Mouse (Mus musculus): ENCODE measurements around the gene Grk2.
A peak's percentile ranks its signal among the peaks of the same experiment; 100 is the strongest.

Gene Grk2

DNA sequence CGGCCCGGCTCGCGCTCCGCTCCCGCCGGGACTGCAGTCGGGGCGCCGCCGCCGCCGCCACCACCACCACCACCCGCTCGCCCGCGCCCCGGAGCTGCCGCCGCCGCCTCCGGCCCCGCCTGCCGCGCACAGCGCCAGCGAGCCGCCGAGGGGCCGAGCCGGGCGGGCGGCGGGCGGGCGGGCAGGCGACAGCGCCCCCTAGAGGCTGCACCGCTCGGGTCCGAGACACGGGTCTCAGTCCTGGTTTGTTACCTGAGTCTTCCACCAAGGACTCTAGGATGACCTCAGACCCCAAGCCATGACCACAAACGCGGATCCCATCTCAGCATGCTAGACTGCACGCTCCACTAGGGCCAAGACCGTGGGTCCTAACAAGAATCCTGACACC is at the start of gene Grk2:
Gene Grk2, minus strand, starts transcription at position 33 of the 388 bp plus-strand sequence.
- DNase-seq (ENCODE audit: low read depth, low spot score), result no peak

DNA sequence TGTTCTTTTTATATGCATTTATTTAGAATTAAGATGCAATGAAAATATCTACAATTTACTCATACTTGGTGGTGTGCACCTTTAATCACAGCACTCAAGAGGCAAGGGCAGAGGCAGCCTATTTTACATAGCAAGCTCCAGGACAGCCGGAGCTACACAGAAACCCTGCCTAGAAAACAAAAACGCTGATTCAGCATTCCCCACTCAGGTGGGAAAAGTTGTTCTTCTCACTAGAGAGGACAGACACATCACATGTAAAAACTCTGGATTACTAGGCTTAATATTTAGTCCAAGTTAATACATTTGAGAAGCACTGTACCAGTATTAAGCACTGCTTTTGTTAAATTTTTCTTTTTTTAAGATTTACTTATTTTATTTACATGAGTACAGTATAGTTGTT is 43.4 kb upstream of the Grk2 start:
- DNase-seq (ENCODE audit: low read depth, low spot score), result no peak

DNA sequence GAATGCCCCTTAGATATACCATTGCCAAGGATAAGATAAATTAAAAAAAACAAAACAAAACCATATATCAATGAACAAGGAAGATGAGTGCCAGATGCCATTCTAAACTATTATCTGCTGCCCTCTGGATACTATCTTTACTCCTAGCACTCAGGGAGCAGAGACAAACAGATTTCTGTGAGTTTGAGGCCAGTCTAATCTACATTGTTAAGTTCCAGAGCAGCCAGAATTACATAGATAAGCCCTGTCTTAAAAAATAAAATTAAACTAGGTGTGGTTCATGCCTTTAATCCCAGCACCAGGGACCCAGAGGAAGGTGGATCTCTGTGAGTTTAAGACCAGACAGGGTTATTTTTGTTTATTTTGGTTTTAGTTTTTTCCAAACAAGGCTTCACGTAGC is 40.5 kb upstream of the Grk2 start:
- no peak for DNase-seq (ENCODE audit: low read depth, low spot score)

DNA sequence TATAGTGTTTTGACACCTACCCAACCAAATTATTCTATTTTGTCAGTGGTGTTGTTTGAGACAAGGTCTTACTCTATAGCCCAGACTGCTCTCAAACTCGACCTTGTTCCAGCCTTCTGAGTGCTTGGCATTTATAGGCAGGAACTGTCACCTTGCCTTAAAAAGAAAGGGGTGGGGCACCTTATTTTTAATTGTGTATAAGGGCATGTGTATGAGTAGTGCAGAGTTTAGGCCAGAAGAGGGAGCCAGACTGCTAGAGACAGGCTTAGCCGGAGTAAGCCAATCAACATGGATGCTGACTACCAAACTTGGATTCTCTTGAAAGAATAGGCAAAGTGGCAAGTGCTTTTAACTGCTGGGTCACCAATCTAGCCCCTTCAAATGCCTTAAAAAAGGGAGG is 32.1 kb upstream of the Grk2 start:
- peak; percentile 38 for DNase-seq (ENCODE audit: low read depth, low spot score)

DNA sequence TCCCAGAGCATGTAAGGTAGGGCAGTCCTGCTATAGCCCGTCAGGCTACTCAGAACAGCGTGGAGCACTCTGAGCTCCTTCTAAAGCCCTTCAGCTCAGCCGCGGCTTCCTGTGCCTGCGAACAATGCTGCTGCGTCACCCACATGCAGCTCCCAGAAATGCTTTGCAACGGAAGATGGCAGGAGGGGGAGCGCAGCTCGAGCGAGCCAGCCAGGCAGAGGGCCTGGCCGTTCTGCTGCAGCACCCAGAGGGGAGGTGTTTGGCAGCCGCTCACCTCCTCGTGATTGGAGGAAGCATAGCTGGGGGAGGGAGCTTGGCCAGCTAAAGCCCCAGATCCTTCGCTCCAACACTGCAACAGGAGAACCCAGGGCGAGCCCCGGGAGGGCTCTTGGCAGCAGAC is 27.8 kb upstream of the Grk2 start:
- DNase-seq (ENCODE audit: low read depth, low spot score), result peak; percentile 80

DNA sequence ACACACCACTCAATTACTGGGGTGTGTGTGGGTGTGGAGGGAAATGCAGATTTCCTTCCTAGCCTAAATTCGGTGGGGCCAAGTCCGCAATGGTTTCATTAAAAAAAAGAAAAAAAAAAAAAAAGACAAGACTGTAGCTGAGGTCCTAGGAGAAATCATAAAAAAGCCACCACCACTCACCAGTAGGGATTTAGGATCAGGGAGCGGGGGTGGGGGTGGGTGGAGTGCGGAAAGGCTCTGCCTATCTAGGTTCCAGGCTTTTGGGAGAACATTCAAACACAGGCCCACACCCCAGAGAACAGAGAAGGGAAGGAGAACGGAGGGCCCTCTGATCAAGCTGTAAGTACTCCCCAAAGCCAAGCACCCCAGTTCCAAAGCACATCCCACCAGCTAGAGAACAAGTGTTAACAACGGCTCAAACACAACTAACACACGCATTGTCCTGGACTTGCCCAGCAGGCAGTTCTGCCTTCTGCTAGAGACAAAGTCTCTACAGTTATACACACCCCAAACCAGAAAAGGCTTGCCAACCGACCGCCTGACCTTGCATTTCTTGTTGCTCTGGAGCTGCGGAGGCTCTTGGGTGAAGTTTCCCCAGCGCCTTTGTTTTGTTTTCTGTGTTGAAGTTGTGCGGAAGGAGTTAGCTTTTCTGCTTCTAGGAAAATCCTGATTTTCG is 27.2 kb upstream of the Grk2 start:
- DNase-seq (ENCODE audit: low read depth, low spot score), result no peak

DNA sequence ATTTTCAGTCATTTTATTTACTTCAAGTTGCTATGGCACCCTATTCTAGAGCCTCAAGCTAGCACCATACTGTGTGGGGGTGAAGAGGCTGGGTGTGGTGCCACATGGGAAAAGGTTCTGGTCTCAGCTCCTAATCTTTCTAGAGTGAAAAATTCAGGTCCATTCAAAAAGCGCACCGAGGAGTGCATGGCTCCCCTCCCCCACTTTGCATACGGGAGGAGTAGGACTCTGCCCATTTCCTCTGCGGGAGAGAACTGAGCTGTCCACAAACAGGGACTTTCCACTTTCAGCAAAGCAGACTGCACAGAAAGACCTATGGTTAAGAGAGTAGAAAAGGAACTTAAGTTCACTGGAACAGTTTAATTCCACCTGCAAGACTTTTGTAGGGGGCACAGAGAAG is 26.6 kb upstream of the Grk2 start:
- no peak for DNase-seq (ENCODE audit: low read depth, low spot score)

DNA sequence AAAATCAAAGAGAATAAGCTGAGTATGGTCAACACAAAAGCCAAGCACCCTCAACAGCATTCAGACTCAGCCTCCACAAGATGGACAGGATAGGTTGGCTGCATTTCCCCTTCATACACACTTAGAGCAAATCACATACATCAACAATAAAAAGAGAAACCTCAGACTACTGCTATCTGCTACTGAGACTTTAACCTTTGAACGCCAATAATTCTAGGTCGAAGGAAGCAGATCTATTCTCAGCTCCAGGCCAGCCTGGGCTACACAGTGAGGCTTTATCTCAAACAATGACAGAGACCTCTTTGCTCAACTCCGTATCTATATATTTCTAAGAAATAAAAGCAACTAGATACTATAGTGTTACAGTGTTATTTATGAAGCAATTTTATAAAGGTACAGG is 25.3 kb upstream of the Grk2 start:
- no peak for DNase-seq (ENCODE audit: low read depth, low spot score)

DNA sequence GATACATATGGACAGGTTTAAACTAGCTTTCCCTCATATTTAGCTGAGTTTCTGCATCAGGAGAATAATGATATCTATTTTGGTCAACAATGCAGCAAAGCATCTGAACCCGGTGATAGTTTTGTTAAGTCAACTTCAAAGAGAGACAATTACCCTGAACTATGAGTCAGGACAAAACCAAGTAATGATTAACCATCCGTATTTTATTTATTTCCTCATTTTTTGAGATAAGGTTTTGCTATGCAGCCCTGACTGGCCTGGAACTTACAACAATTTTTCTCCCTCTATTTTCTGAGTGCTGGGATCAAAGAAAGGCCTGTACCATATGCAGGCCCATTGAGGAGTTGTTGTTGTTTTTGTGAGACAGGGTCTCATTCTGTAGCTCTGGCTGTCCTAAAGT is 24.6 kb upstream of the Grk2 start:
- DNase-seq (ENCODE audit: low read depth, low spot score), result no peak

DNA sequence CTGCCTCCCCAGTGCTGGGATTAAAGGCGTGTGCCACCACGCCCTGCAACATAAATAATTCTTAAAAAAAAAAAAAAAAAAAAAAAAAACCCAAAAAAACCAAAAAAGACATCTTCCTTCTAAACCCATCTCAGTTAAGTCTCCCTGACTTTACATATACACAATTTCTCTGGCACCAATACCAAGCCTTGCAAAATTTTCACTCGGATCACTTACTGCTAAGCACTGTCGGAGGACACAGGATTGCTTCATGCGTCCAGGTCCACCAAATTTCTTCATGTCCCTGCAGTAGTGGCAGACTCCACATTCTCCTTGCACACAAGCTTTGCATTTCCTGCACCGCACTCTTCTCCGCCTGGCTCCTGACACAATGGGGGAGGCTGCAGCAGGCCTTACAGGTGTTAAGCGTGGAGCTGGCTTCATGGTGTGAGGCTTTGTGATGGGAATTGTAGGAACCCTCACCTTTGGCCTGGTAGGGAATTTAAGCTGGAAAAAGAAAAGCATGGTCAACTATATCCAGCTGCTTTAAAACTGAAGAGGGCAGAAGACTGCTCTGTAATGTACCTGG is 22.8 kb upstream of the Grk2 start:
- DNase-seq (ENCODE audit: low read depth, low spot score), result no peak

DNA sequence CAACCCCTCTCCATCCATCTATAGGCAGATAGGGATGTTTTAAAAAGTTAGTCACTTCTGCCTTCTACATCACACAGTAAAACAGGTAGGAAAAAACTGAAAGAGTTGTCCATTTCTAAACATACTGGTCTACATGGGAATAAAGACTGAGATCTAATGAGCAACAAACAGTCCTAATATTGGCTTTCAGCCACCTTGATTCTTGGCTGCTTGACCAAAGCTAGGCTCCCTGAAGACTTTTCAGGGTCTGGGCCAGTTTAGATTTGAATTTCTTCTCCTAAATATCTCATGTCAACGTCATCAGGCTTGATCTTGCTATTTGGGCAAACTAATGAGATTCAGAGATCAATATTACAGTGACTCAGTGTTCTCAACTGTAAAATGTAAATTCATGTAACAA is 20.9 kb upstream of the Grk2 start:
- DNase-seq (ENCODE audit: low read depth, low spot score), result no peak

DNA sequence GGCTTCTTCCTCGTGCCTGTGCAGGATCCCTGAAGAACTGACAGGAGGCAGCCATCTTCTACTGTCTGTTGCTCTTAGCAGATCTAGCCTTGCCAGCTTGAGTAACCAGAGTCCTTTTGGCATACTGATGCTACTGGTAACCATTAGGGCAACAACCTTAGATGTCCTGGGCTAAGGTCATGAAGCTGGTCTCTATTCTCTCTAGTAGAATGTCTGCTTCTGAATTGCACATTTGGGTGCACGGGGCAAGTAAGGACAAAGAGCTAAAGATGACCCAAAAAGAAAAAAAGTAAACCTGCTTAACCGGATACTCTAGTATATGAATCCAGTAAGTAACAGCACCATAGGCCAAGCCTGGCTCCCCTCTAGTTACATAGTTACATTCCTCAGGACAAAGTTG is 20.1 kb upstream of the Grk2 start:
- no peak for DNase-seq (ENCODE audit: low read depth, low spot score)

DNA sequence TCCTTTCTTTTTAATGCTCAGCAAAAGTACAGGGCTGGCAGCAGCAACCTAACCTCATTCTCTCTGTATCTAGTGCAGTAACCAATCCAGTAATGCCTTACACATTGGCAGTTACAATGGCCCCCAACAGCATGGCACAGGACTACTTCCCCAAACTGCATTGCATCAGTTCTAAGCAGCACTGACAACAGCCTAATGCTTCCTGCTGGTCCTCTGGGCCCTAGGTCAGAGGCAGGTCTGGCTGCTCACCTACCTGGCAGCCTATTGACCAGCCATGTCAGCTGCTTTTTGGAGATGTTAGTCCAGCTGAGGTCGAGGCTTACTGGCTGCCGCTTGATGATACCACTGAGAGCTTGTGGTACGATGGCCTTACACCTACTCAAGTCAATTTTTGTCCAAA is 16.1 kb upstream of the Grk2 start:
- DNase-seq (ENCODE audit: low read depth, low spot score), result no peak

DNA sequence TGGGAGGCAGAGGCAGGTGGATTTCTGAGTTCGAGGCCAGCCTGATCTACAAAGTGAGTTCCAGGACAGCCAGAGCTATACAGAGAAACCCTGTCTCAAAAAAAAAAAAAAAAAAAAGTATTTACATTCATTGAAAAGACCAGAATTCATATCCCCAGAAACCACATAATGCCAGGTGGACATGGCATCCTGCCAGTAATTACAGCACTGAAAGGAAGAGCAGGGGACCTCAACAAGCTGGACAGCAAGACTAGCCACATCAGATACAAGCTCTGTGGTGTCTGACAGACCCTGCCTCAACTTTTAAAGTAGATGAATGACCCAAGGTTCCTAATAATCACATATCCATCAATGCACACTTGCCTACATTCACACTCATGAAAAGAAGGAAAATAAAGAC is 15.6 kb upstream of the Grk2 start:
- DNase-seq (ENCODE audit: low read depth, low spot score), result no peak

DNA sequence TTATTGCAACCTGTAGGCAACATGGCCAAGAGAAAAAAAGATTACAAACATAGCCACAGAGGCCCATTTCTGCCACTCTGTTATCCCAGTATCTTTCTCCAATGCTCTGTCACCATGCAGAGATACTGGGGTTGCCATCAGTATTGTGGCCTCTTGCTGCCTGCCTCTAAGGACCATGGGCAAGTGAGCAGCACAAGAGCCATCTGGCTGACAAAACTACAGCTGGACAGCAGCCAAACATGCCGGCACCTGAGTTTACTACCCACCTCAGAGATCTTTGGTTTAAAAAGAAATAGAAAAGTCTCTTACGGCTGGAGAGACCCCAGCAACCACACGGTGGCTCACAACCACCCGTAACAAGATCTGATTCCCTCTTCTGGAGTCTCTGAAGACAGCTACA is 13.2 kb upstream of the Grk2 start:
- DNase-seq (ENCODE audit: low read depth, low spot score), result no peak

DNA sequence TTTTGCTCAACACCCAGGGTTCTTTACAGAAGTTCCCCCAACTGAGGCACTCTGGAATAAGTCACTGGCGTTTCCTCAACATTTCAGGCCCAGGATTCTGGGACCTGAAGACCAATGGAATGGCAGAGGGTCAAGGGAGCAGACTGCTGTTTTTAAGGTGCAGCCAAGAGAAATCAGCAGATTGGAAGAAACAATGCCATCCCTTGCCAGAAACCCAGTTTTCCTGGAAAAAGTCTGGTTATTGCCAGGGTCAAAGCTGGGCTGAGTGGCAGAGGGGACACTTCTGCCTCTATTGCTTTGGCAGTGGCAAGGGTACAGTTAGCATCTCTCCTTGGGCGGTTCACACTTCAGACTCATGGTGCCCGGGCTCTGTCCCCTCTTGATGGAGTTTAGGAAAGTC is 11.2 kb upstream of the Grk2 start:
- no peak for DNase-seq (ENCODE audit: low read depth, low spot score)

DNA sequence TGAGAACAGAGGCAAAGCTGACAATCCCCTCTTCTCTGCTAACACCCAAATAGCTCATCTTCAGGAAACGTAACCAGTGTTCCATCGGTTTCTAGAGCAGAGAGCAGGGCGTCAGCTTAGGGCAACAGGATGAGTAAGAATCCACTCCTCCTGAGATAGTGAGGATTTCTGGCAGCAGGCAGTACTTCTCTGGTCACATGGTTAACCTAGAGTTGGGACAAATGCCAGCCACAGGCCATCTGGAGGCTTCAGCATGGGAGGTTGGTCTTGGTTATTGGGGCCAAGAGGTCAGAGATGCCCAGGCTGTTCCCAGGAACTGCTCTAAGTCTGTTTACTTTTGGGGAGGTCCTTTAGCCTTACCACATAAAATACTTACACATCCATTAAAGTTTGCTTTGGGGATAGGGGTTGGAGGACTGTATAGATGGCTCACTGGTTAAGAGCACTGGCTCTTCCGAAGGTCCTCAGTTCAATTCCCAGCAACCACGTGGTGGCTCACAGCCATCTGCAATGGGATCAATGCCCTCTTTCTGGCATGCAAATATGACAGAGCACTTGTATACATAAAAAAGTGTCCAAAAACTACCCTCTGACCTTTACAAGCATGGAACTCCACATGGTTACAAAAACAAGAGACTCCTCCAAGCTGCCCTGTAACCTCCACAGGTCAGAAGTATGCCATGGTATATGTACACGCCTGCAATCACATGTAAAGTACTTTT is 9.4 kb upstream of the Grk2 start:
- DNase-seq (ENCODE audit: low read depth, low spot score), result no peak

DNA sequence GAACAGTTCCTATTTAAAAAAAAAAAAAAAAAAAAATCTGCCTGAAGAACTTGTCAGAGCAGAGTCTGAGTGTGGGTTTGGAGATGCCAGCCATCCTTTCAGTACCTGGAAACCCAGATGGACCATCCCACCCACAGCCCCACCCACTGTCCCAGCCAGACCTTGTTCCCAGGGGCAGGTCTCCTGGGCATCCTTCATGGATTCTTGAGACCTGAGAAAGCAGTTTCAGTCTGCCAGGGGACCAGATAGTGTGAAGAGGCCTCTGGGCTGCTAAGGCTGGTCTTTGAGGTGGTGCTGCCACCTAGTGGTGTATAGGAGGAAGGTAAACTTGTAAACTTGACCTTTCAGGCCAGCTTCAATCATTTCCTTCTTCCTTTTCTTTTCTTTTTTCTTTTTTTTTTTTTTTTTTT is 3.8 kb upstream of the Grk2 start:
- DNase-seq (ENCODE audit: low read depth, low spot score), result no peak

DNA sequence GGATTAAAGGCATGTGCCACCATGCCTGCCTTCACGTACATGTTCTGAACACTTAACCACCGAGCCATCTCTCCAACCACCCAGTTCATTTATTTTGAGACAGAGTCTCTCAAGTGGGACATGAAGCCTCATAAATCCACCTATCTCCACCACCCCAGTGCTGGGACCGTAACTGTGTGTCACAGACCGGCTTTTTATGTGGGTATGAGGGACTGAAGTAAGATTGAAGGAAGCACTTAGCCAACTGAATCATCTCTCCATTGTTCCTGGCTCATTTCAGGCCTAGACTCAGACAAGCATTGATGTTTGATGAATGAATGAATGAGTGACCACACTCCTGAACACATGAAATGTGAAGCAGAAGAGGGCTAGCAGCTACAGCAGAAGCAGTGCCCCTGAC is 3.3 kb upstream of the Grk2 start:
- no peak for DNase-seq (ENCODE audit: low read depth, low spot score)

DNA sequence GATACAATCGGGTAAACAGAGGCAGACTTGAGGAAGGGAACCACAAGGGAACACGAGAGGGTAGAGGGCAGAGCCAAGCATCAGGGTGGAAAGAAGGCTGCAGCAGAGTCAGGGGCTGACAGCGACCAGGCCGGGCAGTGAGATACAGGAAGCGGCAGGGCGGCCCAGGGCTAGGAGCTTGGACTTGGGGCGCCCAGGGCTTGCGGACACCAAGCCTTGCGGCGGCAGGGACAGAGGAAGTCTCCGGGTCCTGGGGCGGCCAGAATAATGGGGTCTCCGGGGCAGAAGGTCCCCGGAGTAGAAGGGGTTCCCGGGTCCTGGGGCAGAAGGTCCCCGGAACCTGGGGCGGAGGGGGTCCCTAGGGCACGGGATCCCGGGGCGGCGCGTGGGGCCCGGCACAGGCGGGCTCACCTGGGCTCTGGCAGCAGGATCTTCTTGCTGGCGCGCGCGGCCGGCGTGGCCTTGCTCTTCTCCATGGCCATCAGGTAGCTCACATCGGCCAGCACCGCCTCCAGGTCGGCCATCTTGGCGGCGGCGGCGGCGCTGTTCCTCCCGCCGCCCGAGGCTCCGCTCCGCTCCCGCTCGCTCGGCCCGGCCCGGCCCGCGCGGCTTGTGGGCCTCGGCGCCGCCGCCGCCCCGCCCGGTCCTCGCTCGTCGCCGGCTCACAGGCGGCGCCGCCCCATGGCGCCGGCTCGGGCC is 382 bp downstream of the Grk2 start:
- DNase-seq (ENCODE audit: low read depth, low spot score), result no peak

DNA sequence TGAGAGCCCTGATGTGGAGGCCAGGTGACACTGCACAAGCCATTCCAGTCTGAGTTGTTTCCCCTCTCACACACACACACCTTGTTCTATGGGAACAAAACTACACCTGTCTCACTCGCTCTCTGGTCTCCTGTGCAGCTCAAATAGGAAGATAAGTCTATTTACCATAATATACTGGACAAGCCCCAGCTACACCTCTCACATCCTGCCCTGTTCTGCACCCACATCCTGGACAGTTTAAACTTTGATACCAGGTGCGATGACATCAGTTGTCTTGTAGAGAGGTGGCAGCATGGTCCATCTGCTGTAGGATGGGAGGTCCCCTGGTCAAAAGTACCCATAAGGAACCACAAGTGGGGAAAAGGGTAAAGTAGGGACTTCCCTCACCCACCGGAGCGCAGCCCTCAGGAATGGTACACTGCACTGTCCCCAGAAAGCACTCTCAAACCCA is 1.1 kb downstream of the Grk2 start:
- no peak for DNase-seq (ENCODE audit: low read depth, low spot score)

DNA sequence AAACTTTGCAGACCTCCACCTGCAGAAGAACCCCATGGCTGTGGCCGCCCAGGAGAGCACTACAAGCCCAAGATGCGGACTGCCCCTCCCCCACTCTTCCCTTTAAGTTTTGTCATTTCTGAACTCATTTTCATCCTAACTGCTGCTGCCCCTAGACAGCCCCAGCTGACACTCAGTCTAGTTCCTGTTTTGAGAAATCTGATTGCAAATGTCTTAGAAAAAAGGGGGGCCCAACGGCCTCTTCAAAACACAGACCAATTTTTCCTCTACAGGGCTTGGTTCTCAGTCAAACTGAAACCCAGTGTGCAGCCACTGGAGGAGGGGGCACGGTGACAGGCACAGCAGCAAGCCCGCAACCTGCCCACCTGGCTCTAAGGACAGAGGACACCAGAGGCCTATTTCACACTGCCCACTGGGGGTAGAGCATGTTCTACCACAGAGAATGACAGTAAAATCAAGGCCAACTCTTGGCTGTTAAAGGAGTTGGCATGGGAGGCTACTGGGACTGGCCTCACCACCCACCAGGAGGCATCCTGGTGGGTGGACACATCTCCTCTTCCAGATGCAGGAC is 1.7 kb downstream of the Grk2 start:
- DNase-seq (ENCODE audit: low read depth, low spot score), result no peak

Data from retina, postnatal 7 days (tissue).